Mouse (Mus musculus): ENCODE data around the gene Ddx60. TPM values are rescaled to one million over a fixed set of nuclear protein-coding genes. Genes with fewer than 3 reads are reported as not detected.

Gene Ddx60
- total and polyA plus RNA-seq, 3 experiments: 0.20 to 0.47 (median 0.21) TPM

GRCm38 (mm10) chr8:61913957-61914356, 13.9 kb upstream of the Ddx60 start:
- dilution Hi-C loops (cut with MboI; ENCODE audit: extremely low pct_ligation_motif_present, extremely low pct_unique_long_range_greater_than_20kb, low sequenced_read_pairs): no loop called here
- Histone ChIP-seq H3K27me3 (replicated peaks) (no peaks in the 10 kb centered on the region), H3K9ac (ENCODE audit: insufficient read depth, low read depth) (no peak overlapping the region), H3K4me1 (ENCODE audit: control insufficient read depth in 1 of 2, insufficient read depth in 2 of 2) (peaks cover 0 to 4% of the 10 kb centered on the region in 2 experiments; a peak in 1 of 4 replicates), H3K9me3 (replicated peaks; ENCODE audit: low read length) (no peaks in the 10 kb centered on the region), H3K4me3 (replicated peaks in 1 of 3; ENCODE audit: low read depth in 2 of 3, low read length in 2 of 3, poor library complexity in 1 of 3) (no peak overlapping the region), H3K4me2 (ENCODE audit: insufficient read depth, low read depth, poor library complexity, severe bottlenecking) (no peak overlapping the region), H3K27ac (ENCODE audit: insufficient read depth, low read depth) (no peak overlapping the region), H3K79me2 (replicated peaks; ENCODE audit: control insufficient read depth, extremely low read depth, insufficient read depth, poor library complexity, severe bottlenecking) (no peaks in the 10 kb centered on the region), H3K36me3 (replicated peaks in 1 of 2; ENCODE audit: control insufficient read depth in 1 of 2, insufficient read depth in 1 of 2, low read length in 1 of 2) (no peaks in the 10 kb centered on the region)
- in situ Hi-C loops (cut with MboI; ENCODE audit: low pct_ligation_motif_present, low pct_unique_long_range_greater_than_20kb, low sequenced_read_pairs): no loop called here
- TF ChIP-seq ELF1 (IDR thresholded peaks at IDR 0.05; ENCODE audit: low read depth, low read length): no peak
- DNase-seq (ENCODE audit: extremely low read depth): no peak

GRCm38 (mm10) chr8:61917287-61917686, 10.6 kb upstream of the Ddx60 start:
- Histone ChIP-seq H3K4me1 (ENCODE audit: control insufficient read depth in 1 of 2, insufficient read depth in 2 of 2) (no peaks in the 10 kb centered on the region), H3K9me3 (replicated peaks; ENCODE audit: low read length) (no peaks in the 10 kb centered on the region), H3K4me2 (ENCODE audit: insufficient read depth, low read depth, poor library complexity, severe bottlenecking) (no peak overlapping the region), H3K27me3 (replicated peaks) (no peaks in the 10 kb centered on the region), H3K9ac (ENCODE audit: insufficient read depth, low read depth) (no peak overlapping the region), H3K4me3 (replicated peaks in 1 of 3; ENCODE audit: low read depth in 2 of 3, low read length in 2 of 3, poor library complexity in 1 of 3) (no peak overlapping the region), H3K36me3 (replicated peaks in 1 of 2; ENCODE audit: control insufficient read depth in 1 of 2, insufficient read depth in 1 of 2, low read length in 1 of 2) (no peaks in the 10 kb centered on the region), H3K79me2 (replicated peaks; ENCODE audit: control insufficient read depth, extremely low read depth, insufficient read depth, poor library complexity, severe bottlenecking) (no peaks in the 10 kb centered on the region), H3K27ac (ENCODE audit: insufficient read depth, low read depth) (no peak overlapping the region)
- in situ Hi-C loops (cut with MboI; ENCODE audit: low pct_ligation_motif_present, low pct_unique_long_range_greater_than_20kb, low sequenced_read_pairs) (no loop called here), dilution Hi-C loops (cut with MboI; ENCODE audit: extremely low pct_ligation_motif_present, extremely low pct_unique_long_range_greater_than_20kb, low sequenced_read_pairs) (no loop called here)
- DNase-seq (ENCODE audit: extremely low read depth): no peak
- no peak for TF ChIP-seq JUN (IDR thresholded peaks at IDR 0.05; ENCODE audit: insufficient read depth, low read depth, low read length)
- TF ChIP-seq ELF1 (IDR thresholded peaks at IDR 0.05; ENCODE audit: low read depth, low read length): no peak
- no peak for TF ChIP-seq CHD1 (IDR thresholded peaks at IDR 0.05; ENCODE audit: low read depth, low read length)
- TF ChIP-seq JUND (conservative IDR thresholded peaks at IDR 0.05; ENCODE audit: low read depth, low read length): no peak
- TF ChIP-seq MAFK (IDR thresholded peaks at IDR 0.05; ENCODE audit: insufficient replicate concordance, low read length): no peak
- TF ChIP-seq HCFC1 (IDR thresholded peaks at IDR 0.05; ENCODE audit: low read depth, low read length): no peak
- no peak for TF ChIP-seq CTCF (conservative IDR thresholded peaks at IDR 0.05 in 1 of 2, IDR thresholded peaks at IDR 0.05 in 1 of 2; ENCODE audit: low read depth in 2 of 2, low read length in 2 of 2)
- no peak for TF ChIP-seq CHD2 (IDR thresholded peaks at IDR 0.05; ENCODE audit: low read length)
- TF ChIP-seq IRF4 (IDR thresholded peaks at IDR 0.05; ENCODE audit: low read depth, low read length): no peak
- no peak for TF ChIP-seq ZC3H11A (IDR thresholded peaks at IDR 0.05; ENCODE audit: low read depth, low read length)
- no peak for TF ChIP-seq MEF2A (IDR thresholded peaks at IDR 0.05; ENCODE audit: borderline replicate concordance, low read depth, low read length)
- TF ChIP-seq MXI1 (IDR thresholded peaks at IDR 0.05; ENCODE audit: low read depth, low read length): no peak
- no peak for TF ChIP-seq POLR2AphosphoS2 (IDR thresholded peaks at IDR 0.05; ENCODE audit: low read depth, low read length)
- TF ChIP-seq MAX (IDR thresholded peaks at IDR 0.05; ENCODE audit: low read length): no peak
- no peak for TF ChIP-seq TBP (conservative IDR thresholded peaks at IDR 0.05; ENCODE audit: low read depth, low read length)

Data from CH12.LX (cell line).